Mouse (Mus musculus) neural tube, embryonic 14.5 days (tissue): Measurements from ENCODE around the gene Fam208a. TPM values are rescaled to one million over a fixed set of nuclear protein-coding genes. Genes with fewer than 3 reads are reported as not detected.

Experiments used
- ATAC-seq: fragments of 200-750 bp; cut with Nextera tagmentation; 2 replicates; pipeline ENCODE4 v1.8.0; 2017; ENCODE audit warnings: low read depth, mild to moderate bottlenecking, moderate TSS enrichment, moderate library complexity
- H3K27ac ChIP-seq: fragments of 300-500 bp; sonication (generic); 2 replicates; pipeline ENCODE4 v1.5.1; 2014; ENCODE audit warnings: low read depth, mild to moderate bottlenecking, control low read depth, low read length, moderate library complexity, mixed read lengths
- H3K27me3 ChIP-seq: fragments of 300-500 bp; sonication (generic); 2 replicates; pipeline ENCODE4 v1.6.1; 2014; ENCODE audit warnings: low read length; ENCODE audit not compliant: control insufficient read depth, insufficient read depth
- H3K36me3 ChIP-seq: fragments of 300-500 bp; sonication (generic); 2 replicates; pipeline ENCODE4 v1.6.1; 2014; ENCODE audit warnings: low read length, mixed read lengths; ENCODE audit not compliant: control insufficient read depth, insufficient read depth
- H3K4me1 ChIP-seq: fragments of 300-500 bp; sonication (generic); 2 replicates; pipeline ENCODE4 v1.6.1; 2014; ENCODE audit warnings: low read length; ENCODE audit not compliant: control insufficient read depth, insufficient read depth
- H3K4me2 ChIP-seq: fragments of 300-500 bp; sonication (generic); 2 replicates; pipeline ENCODE4 v1.6.1; 2014; ENCODE audit warnings: mild to moderate bottlenecking, low read depth, low read length, control low read depth
- H3K4me3 ChIP-seq: fragments of 300-500 bp; sonication (generic); 2 replicates; pipeline ENCODE4 v1.5.1; 2014; ENCODE audit warnings: low read depth, low read length, control low read depth, mixed read lengths
- H3K9ac ChIP-seq: fragments of 300-500 bp; sonication (generic); replicated peaks from 2 replicates; pipeline ENCODE4 v1.6.1; 2014; ENCODE audit warnings: low read depth, mild to moderate bottlenecking, control low read depth, low read length, mixed read lengths
- H3K9me3 ChIP-seq: fragments of 300-500 bp; sonication (generic); 2 replicates; pipeline ENCODE4 v1.6.1; 2016; ENCODE audit warnings: low read length; ENCODE audit not compliant: control insufficient read depth
- WGBS: fragments of 180-500 bp; shearing (Covaris S2); extraction: QIAGEN DNeasy Blood & Tissue Kit; methylation state at CpG from one replicate; pipeline ENCODE4 v1.1.7; 2014; 5-methylcytosine and 5-hydroxymethylcytosine counted together
- polyA plus RNA-seq: library from polyadenylated mRNA; unstranded; fragments of >200 nt; fragmentation: Nextera tagmentation; extraction: Ambion mirVana; gene quantifications from 2 replicates; pipeline ENCODE4 v1.2.1, GENCODE M21; 2014

Gene Fam208a
- 20.9 and 24.3 TPM in 2 replicates for polyA plus RNA-seq

GRCm38 (mm10) chr14:27428573-27428972 lies at the start of gene Fam208a:
Gene Fam208a, plus strand, starts transcription at chr14:27428834.
- Histone ChIP-seq H3K9me3 (0 out of 2 replicates have a peak, but pooled peaks cover 6% of the 10 kb centered on the region), H3K27me3 (no peaks in the 10 kb centered on the region), H3K4me1 (0 out of 2 replicates have a peak, but pooled peaks cover 3% of the 10 kb centered on the region), H3K9ac (peak within 1 kb of the TSS; percentile 95), H3K36me3 (no peaks in the 10 kb centered on the region; the same call in 1 of the 2 replicates), H3K4me3 (peak within 1 kb of the TSS; percentile 75), H3K27ac (peak within 1 kb of the TSS; percentile 100), H3K4me2 (peak within 1 kb of the TSS; percentile 68)
- 2% methylated on average over 43 of the region's 43 CpGs for WGBS
- ATAC-seq: peak; percentile 97

GRCm38 (mm10) chr14:27379404-27379803 lies 49.2 kb upstream of the Fam208a start:
- no peaks in the 10 kb centered on the region for H3K27me3 ChIP-seq
- no peak for ATAC-seq
- H3K36me3 ChIP-seq: no peaks in the 10 kb centered on the region
- 87% methylated on average over 12 of the region's 12 CpGs for WGBS
- H3K9me3 ChIP-seq: no peaks in the 10 kb centered on the region
- no peaks in the 10 kb centered on the region for H3K4me1 ChIP-seq
- no peak overlapping the region for H3K4me3 ChIP-seq
- H3K27ac ChIP-seq: no peak overlapping the region
- no peak overlapping the region for H3K4me2 ChIP-seq
- no peak overlapping the region for H3K9ac ChIP-seq

- no peaks in the 10 kb centered on the region for H3K4me1 ChIP-seq
- H3K9ac ChIP-seq: no peak overlapping the region
- no peaks in the 10 kb centered on the region for H3K27me3 ChIP-seq
- H3K4me3 ChIP-seq: no peak overlapping the region
- no peaks in the 10 kb centered on the region for H3K36me3 ChIP-seq
- no peak overlapping the region for H3K4me2 ChIP-seq
- H3K27ac ChIP-seq: no peak overlapping the region
- ATAC-seq: no peak
- 92% methylated on average over 7 of the region's 7 CpGs for WGBS
- H3K9me3 ChIP-seq: no peaks in the 10 kb centered on the region
Measured at GRCm38 (mm10) chr14:27381459-27381858, 47.2 kb upstream of the Fam208a start.

GRCm38 (mm10) chr14:27383321-27383830 lies 45.3 kb upstream of the Fam208a start:
- no peaks in the 10 kb centered on the region for H3K36me3 ChIP-seq
- H3K27ac ChIP-seq: no peak overlapping the region
- H3K9ac ChIP-seq: no peak overlapping the region
- ATAC-seq: no peak
- 94% methylated on average over 5 of the region's 5 CpGs for WGBS
- no peaks in the 10 kb centered on the region for H3K9me3 ChIP-seq
- H3K27me3 ChIP-seq: no peaks in the 10 kb centered on the region
- no peaks in the 10 kb centered on the region for H3K4me1 ChIP-seq
- H3K4me2 ChIP-seq: no peak overlapping the region
- no peak overlapping the region for H3K4me3 ChIP-seq

- Histone ChIP-seq H3K4me1 (no peaks in the 10 kb centered on the region), H3K4me3 (no peak overlapping the region), H3K27ac (no peak overlapping the region), H3K36me3 (no peaks in the 10 kb centered on the region), H3K9ac (no peak overlapping the region), H3K9me3 (no peaks in the 10 kb centered on the region), H3K27me3 (no peaks in the 10 kb centered on the region), H3K4me2 (no peak overlapping the region)
- no peak for ATAC-seq
- WGBS: 88% methylated on average over 4 of the region's 4 CpGs
Measured at GRCm38 (mm10) chr14:27384143-27384542, 44.5 kb upstream of the Fam208a start.

- no peaks in the 10 kb centered on the region for H3K4me1 ChIP-seq
- H3K27ac ChIP-seq: no peak overlapping the region
- H3K9me3 ChIP-seq: no peaks in the 10 kb centered on the region
- H3K4me3 ChIP-seq: no peak overlapping the region
- H3K27me3 ChIP-seq: no peaks in the 10 kb centered on the region
- H3K9ac ChIP-seq: no peak overlapping the region
- no peak for ATAC-seq
- no peak overlapping the region for H3K4me2 ChIP-seq
- no peaks in the 10 kb centered on the region for H3K36me3 ChIP-seq
Measured at GRCm38 (mm10) chr14:27388616-27389015, 40.0 kb upstream of the Fam208a start.

- WGBS: 81% methylated on average over 2 of the region's 2 CpGs
- H3K27me3 ChIP-seq: no peaks in the 10 kb centered on the region
- H3K4me2 ChIP-seq: no peak overlapping the region
- ATAC-seq: no peak
- H3K36me3 ChIP-seq: no peaks in the 10 kb centered on the region
- no peaks in the 10 kb centered on the region for H3K9me3 ChIP-seq
- H3K9ac ChIP-seq: no peak overlapping the region
- no peak overlapping the region for H3K27ac ChIP-seq
- no peaks in the 10 kb centered on the region for H3K4me1 ChIP-seq
- H3K4me3 ChIP-seq: no peak overlapping the region
Measured at GRCm38 (mm10) chr14:27389722-27390121, 38.9 kb upstream of the Fam208a start.

GRCm38 (mm10) chr14:27390663-27391062 lies 38.0 kb upstream of the Fam208a start:
- H3K9ac ChIP-seq: no peak overlapping the region
- no peak for ATAC-seq
- no peak overlapping the region for H3K27ac ChIP-seq
- H3K36me3 ChIP-seq: no peaks in the 10 kb centered on the region
- H3K27me3 ChIP-seq: no peaks in the 10 kb centered on the region
- H3K4me1 ChIP-seq: no peaks in the 10 kb centered on the region
- no peaks in the 10 kb centered on the region for H3K9me3 ChIP-seq
- WGBS: 51% methylated on average over 7 of the region's 7 CpGs
- H3K4me3 ChIP-seq: no peak overlapping the region
- no peak overlapping the region for H3K4me2 ChIP-seq

GRCm38 (mm10) chr14:27391776-27392308 lies 36.8 kb upstream of the Fam208a start:
- Histone ChIP-seq H3K4me2 (no peak overlapping the region), H3K27ac (no peak overlapping the region), H3K4me3 (no peak overlapping the region), H3K27me3 (no peaks in the 10 kb centered on the region), H3K9ac (no peak overlapping the region), H3K4me1 (no peaks in the 10 kb centered on the region; the same call in 1 of the 2 replicates), H3K9me3 (no peaks in the 10 kb centered on the region), H3K36me3 (no peaks in the 10 kb centered on the region)
- WGBS: 69% methylated on average over 9 of the region's 9 CpGs
- no peak for ATAC-seq
